Mouse (Mus musculus) olfactory bulb, adult 2 months (tissue): ENCODE measurements around the gene Ibsp. TPM values are rescaled to one million over a fixed set of nuclear protein-coding genes. Genes with fewer than 3 reads are reported as not detected.

Source experiments
- H3K27ac ChIP-seq: fragments of 200-500 bp; 2 replicates; pipeline ENCODE4 v1.5.1; 2012; ENCODE audit warnings: low read depth, low read length; ENCODE audit not compliant: insufficient read depth
- H3K4me1 ChIP-seq: fragments of 200-500 bp; 2 replicates; pipeline ENCODE4 v1.6.1; 2012; ENCODE audit warnings: low read length; ENCODE audit not compliant: control insufficient read depth, insufficient read depth
- H3K4me3 ChIP-seq: fragments of 200-500 bp; 2 replicates; pipeline ENCODE4 v1.5.1; 2012; ENCODE audit warnings: mild to moderate bottlenecking, low read depth, low read length, moderate library complexity; ENCODE audit not compliant: insufficient read depth
- CTCF ChIP-seq: fragments of 200-500 bp; IDR thresholded peaks from 2 replicates; pipeline ENCODE4 v1.5.1; 2012; ENCODE audit warnings: low read depth, mild to moderate bottlenecking, low read length, moderate library complexity; ENCODE audit not compliant: insufficient read depth
- POLR2A ChIP-seq: fragments of 200-500 bp; IDR thresholded peaks from 2 replicates; pipeline ENCODE4 v1.6.1; 2012; ENCODE audit warnings: mild to moderate bottlenecking, low read depth, low read length, moderate library complexity; ENCODE audit not compliant: insufficient read depth
- WGBS: fragments of 180-500 bp; shearing (Covaris S2); methylation state at CpG from one replicate; pipeline ENCODE4 v1.1.7; 2018; 5-methylcytosine and 5-hydroxymethylcytosine counted together
- polyA plus RNA-seq: library from polyadenylated mRNA; stranded (reverse); fragments of >200 nt; gene quantifications from 2 replicates; pipeline ENCODE4 v1.2.4, GENCODE M21; 2012; ENCODE audit warnings: low replicate concordance; ENCODE audit not compliant: missing spikeins, insufficient read depth, insufficient read length

Ibsp gene
- polyA plus RNA-seq, 1 experiment = not detected

GRCm38 (mm10) chr5:104357575-104357974, 58.6 kb downstream of the Ibsp start:
- no peak overlapping the region for H3K4me3 ChIP-seq
- no peak for TF ChIP-seq CTCF
- TF ChIP-seq POLR2A = no peak
- H3K4me1 ChIP-seq = no peaks in the 10 kb centered on the region
- no peak overlapping the region for H3K27ac ChIP-seq
- WGBS = 89% methylated on average over 5 of the region's 5 CpGs

GRCm38 (mm10) chr5:104358592-104358991, 59.6 kb downstream of the Ibsp start:
- no peak overlapping the region for H3K4me3 ChIP-seq
- 18% methylated on average over 7 of the region's 7 CpGs for WGBS
- no peaks in the 10 kb centered on the region for H3K4me1 ChIP-seq
- TF ChIP-seq POLR2A (no peak), CTCF (no peak)
- H3K27ac ChIP-seq = no peak overlapping the region

GRCm38 (mm10) chr5:104359257-104359656, 60.3 kb downstream of the Ibsp start:
- no peak overlapping the region for H3K4me3 ChIP-seq
- no peaks in the 10 kb centered on the region for H3K4me1 ChIP-seq
- TF ChIP-seq CTCF = no peak
- TF ChIP-seq POLR2A = no peak
- 82% methylated on average over 6 of the region's 6 CpGs for WGBS
- no peak overlapping the region for H3K27ac ChIP-seq

Other genes with a start within 250 kb of the Ibsp start
- gene Gm17660, start 221.6 kb upstream of the Ibsp start, polyA plus RNA-seq = not detected in 2 replicates
- 627 and 723 TPM in 2 replicates for gene Sparcl1, start 185.4 kb upstream of the Ibsp start, polyA plus RNA-seq
- gene Dspp, start 128.5 kb upstream of the Ibsp start, polyA plus RNA-seq = not detected in 2 replicates
- not detected in 2 replicates for gene Dmp1, start 96.6 kb upstream of the Ibsp start, polyA plus RNA-seq
- not detected in 2 replicates for gene Mepe, start 26.2 kb downstream of the Ibsp start, polyA plus RNA-seq
- not detected in 2 replicates for gene Spp1, start 135.9 kb downstream of the Ibsp start, polyA plus RNA-seq
- not detected in 2 replicates for gene Pkd2, start 160.3 kb downstream of the Ibsp start, polyA plus RNA-seq
- gene BC005561, start 209.2 kb downstream of the Ibsp start, polyA plus RNA-seq = not detected in 2 replicates